Mouse (Mus musculus) adrenal gland, adult 8-10 months (tissue): Measurements from ENCODE around the gene Kcnk1. TPM values are rescaled to one million over a fixed set of nuclear protein-coding genes. Genes with fewer than 3 reads are reported as not detected.
A peak's percentile ranks its signal among the peaks of the same experiment; 100 is the strongest.

Experiments
- DNase-seq: peaks from one replicate; pipeline ENCODE4 v3.0.0; 2022
- total RNA-seq, 4 experiments: library from RNA; stranded (reverse); gene quantifications; 2 replicates each; pipeline ENCODE4 v1.2.4; 2022

The Kcnk1 gene
- 10 to 100 TPM in 2 of 4 experiments, 1 to 10 TPM in 2; 2.8 to 46.3 (median 18.4) TPM for total RNA-seq

DNA sequence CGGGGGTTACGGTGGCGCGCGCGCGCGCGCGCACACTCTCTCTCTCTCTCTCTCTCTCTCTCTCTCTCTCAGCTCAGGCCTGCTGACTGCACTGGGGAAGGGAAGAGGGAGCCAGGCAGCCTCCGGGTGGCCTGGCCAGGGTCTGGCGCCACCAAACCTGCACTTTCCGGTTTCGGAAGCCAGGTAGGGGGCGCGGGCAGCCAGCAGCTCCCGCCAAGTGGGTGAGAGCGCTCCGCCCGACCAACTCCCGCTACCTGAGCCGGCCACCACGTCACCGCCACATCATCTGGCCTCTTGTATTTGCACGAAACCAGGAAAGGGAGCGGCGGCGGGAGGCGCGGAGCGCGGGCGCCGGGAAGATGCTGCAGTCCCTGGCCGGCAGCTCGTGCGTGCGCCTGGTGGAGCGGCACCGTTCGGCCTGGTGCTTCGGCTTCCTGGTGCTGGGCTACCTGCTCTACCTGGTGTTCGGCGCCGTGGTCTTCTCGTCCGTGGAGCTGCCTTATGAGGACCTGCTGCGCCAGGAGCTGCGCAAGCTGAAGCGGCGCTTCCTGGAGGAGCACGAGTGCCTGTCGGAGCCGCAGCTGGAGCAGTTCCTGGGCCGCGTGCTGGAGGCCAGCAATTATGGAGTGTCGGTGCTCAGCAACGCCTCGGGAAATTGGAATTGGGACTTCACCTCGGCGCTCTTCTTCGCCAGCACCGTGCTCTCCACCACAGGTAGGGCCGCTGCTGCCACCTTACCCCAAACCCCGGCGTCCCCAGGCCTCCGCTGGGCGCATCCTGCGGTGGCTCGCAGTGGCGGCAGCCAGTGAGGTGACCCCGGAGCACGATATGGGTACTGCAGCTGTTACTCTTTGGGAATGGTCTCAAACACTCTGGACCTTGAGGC is at the start of gene Kcnk1:
Gene Kcnk1, plus strand, starts transcription at position 70 of the 886 bp plus-strand sequence.
- DNase-seq, result no peak

GRCm38 (mm10) chr8:125948696-125949308 is 46.2 kb upstream of the Kcnk1 start:
- no peak for DNase-seq

GRCm38 (mm10) chr8:125950007-125950940 is 44.7 kb upstream of the Kcnk1 start:
- peak; percentile 84 for DNase-seq

GRCm38 (mm10) chr8:125955671-125956070 is 39.3 kb upstream of the Kcnk1 start:
- DNase-seq, result no peak

DNA sequence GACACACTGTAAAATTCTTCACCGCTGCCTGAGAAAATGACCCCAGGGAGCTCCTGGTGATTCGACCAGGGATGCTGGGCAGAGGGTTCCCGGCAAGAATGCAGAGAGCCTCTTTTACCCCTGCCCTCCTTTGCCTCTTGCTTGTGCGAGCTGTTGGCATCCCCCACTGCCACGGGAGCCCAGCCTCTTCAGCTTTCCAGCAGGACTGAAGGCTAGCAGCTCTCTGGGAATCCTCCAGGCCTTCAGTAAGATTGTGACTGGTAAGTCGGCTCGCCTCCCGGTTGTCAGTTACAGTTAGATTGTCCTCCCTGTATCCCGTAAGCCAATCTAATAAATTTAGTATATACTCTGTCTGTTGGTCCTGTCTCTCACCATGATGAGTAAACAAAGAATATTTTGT is 38.2 kb upstream of the Kcnk1 start:
- no peak for DNase-seq

DNA sequence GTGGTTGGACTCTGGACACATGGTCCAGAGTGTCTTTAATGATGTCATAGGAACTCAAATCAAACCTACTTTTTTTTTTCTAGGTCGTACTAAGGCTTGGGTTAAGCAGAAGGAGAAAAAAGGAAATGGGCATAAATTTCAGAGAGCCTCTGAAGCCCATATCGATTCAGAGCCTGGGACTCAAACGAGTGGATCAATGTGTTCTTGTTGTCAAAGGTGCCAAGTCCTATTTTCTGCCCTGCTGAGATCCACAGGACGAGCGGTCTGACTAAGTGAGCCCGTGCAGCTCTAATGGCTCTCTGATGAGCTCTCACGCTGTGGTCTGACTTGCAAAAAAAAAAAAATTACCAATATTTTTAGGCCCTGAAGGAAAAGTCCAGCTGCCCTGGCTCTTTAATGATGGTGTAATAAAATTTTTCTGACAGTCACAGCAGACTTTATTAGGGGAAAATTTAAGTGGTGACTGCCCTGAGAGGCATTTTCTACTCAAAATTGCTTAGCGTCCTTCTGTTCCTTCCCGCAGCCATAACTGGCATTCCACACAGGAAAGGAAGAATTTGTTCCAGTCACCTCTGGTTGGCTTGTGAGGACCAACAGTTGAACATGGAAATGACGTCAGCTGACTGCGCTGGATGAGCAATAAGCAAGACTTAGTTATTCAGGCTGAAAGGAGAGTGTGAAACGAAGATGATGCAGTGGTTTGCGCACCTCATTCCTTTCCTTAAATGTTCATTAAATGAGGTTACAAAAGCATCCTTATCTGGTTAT is 37.6 kb upstream of the Kcnk1 start:
- no peak for DNase-seq

- DNase-seq, result no peak
Measured at GRCm38 (mm10) chr8:125957994-125958368, 37.0 kb upstream of the Kcnk1 start.

GRCm38 (mm10) chr8:125959363-125959771 is 35.6 kb upstream of the Kcnk1 start:
- DNase-seq, result no peak

GRCm38 (mm10) chr8:125960037-125960436 is 34.9 kb upstream of the Kcnk1 start:
- no peak for DNase-seq

- DNase-seq, result no peak
Measured at GRCm38 (mm10) chr8:125961790-125962189, 33.2 kb upstream of the Kcnk1 start.

DNA sequence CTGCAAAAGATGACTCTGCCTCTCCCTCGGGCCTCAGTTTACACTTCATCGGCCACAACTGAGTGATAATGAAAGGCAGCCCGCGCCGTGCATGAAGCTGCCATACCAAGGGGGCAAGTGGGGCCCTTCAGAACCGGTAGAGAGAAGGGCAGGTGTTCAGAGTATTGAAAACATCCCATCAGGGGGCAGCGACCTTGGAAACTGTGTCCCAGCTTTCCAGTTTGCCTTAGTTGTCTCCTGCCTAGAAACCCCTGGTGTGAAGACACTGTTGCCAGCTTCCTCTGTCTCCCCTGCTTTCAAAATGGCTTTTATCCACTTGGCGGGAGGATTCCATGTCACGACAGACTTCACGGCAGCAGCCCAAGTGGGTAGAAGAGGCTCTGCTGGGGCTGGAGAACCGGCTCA is 31.2 kb upstream of the Kcnk1 start:
- DNase-seq, result no peak

DNA sequence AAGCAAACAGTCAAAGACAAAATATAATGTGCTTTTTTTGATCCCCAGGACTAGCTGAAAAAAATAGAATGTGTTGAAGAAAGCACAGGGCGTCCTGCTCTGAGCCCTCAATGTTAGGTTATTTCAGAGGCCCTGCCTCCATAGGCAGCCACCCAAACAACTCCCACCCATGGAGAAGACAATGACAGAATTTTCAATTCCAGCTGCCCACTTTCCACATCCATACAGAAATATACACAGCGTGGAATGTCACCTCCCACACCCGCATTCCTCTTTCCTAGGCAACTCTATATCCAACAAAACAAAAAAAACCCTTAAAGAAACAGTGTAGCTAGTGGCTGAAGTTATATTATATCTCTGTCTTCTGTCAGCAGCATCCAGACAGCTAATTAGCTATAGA is 23.6 kb upstream of the Kcnk1 start:
- no peak for DNase-seq

- no peak for DNase-seq
Measured at GRCm38 (mm10) chr8:125975981-125976380, 19.0 kb upstream of the Kcnk1 start.

GRCm38 (mm10) chr8:125980826-125981225 is 14.1 kb upstream of the Kcnk1 start:
- no peak for DNase-seq

- no peak for DNase-seq
Measured at GRCm38 (mm10) chr8:125983515-125983914, 11.5 kb upstream of the Kcnk1 start.

GRCm38 (mm10) chr8:125984140-125984539 is 10.8 kb upstream of the Kcnk1 start:
- no peak for DNase-seq

DNA sequence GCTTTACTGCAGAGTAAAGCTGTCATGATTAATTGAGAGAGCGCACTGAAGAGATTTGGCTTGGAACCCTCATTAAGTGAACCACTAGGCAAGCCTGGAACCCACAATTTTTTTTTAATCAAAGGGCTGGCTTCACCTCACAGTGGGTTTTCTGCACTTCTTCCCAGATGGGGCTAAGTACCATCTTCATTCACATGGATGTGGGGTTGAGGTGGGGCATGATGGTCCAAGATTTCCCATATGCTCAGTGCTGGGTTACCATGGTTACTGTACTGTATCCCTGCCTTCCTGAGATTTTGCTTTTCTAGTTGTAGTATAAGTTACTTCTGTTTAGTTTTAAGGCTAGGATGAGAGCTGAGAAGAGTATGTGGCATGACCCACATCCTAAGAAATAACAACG is 9.6 kb upstream of the Kcnk1 start:
- no peak for DNase-seq

- peak; percentile 25 for DNase-seq
Measured at GRCm38 (mm10) chr8:125986999-125987589, 7.9 kb upstream of the Kcnk1 start.

DNA sequence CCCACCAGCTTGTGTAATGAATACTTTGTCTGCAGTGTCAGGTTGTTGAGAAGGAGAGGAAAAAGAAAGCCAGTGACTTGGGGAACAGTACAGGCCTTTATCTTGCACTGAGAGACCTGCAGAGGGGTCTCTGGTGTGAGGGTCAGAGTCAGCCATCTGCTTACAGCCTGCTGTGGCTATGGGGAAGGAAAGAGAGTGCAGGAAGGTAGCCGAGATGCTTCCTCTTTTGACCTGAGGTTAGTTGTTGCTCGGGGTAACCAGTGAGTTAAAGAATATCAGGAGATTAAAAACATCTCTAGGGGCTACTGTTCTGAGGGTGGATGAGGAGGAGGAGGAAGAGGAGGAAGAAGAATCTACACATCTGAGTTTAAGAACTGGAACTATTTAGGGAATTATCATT is 7.0 kb upstream of the Kcnk1 start:
- no peak for DNase-seq

- no peak for DNase-seq
Measured at GRCm38 (mm10) chr8:125993636-125994035, 1.3 kb upstream of the Kcnk1 start.

GRCm38 (mm10) chr8:125996031-125996839 is 1.3 kb downstream of the Kcnk1 start:
- DNase-seq, result no peak
